Mouse (Mus musculus) heart, adult 11 months (tissue): ENCODE measurements at regions not wholly inside any gene's neighbourhood (a gene's known extent, or its start where the extent isn't known, plus 50 kb on each side); places are given as distances from the start of the nearest gene placed in this dataset.
A peak's percentile ranks its signal among the peaks of the same experiment; 100 is the strongest.

Experiments
- DNase-seq: peaks from one replicate; pipeline ENCODE4 v3.0.0; 2022

- peak; percentile 34 for DNase-seq
Measured at GRCm38 (mm10) chr15:36852229-36852821, 155.2 kb downstream of the Zfp706 start.

- peak; percentile 86 for DNase-seq
Measured at GRCm38 (mm10) chr15:36848238-36848637, 159.3 kb downstream of the Zfp706 start.

- peak; percentile 87 for DNase-seq
Measured at GRCm38 (mm10) chr15:36846806-36847205, 160.8 kb downstream of the Zfp706 start.
